Mouse (Mus musculus): Measurements from ENCODE around the gene Kif13a. TPM values are rescaled to one million over a fixed set of nuclear protein-coding genes. Genes with fewer than 3 reads are reported as not detected.

Kif13a gene
- total RNA-seq, 2 experiments from 2014 or later, result 20.9 to 21.7 TPM

DNA sequence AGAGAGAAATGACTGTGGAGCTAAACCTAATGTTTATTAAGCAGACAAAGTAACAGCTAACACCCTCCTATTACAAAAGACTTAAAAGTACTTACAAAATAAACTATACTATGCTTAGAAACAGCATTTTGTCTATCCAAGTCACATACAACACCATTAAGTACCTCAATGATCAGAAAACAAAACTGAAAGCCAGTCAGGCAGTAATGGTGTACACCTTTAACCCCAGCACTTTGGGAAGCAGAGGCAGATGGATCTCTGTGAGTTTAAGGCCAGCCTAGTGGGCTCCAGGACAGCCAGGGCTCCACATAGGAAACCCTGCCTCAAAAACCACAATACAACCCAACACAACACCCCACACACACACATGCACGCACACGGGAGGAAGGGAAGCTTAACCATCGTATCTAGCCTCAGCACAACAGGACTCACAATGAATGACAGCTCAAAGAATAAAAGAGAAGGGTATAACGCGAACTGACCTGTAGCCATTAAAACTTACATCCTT lies 210.7 kb downstream of the Kif13a start:
- Histone ChIP-seq H3K27ac (no peak overlapping the region), H3K4me3 (no peak overlapping the region)
- no peak for TF ChIP-seq CTCF (conservative IDR thresholded peaks at IDR 0.05)
- no peak for DNase-seq (ENCODE audit: low spot score in 2 of 2)

DNA sequence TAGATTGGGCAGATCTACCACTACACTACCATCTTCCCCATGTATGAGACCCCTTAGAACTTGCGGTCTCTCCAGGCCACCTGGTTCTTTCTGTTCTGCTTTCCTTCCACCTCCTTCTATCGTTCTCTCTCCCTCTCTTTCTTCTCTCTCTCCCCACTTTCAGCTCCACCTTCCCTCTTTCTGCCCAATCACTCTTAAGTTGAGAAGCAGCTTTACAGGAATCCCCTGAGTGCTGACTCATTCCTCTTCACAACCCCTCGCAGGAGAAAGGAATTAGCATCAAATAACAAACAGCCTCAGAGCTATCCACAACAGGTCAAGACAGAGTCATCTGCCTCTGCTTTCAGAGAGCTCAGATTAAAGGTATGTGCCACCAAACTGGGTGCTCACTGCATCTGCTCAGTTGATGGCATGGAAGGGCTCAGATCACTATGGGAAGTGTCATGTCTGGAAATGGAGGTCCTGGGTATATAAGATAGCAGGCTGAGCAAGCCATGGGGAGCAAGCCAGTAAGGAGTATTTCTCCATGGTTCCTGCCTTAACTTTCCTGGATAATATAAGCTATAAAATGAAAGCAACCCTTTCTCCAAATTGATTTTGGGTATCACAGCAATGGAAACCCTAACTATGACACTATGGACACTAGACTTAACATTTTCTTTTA lies 213.6 kb downstream of the Kif13a start:
- TF ChIP-seq CTCF (conservative IDR thresholded peaks at IDR 0.05), result no peak
- H3K27ac ChIP-seq, result no peak overlapping the region
- DNase-seq (ENCODE audit: low spot score in 2 of 2), result no peak
- no peak overlapping the region for H3K4me3 ChIP-seq

DNA sequence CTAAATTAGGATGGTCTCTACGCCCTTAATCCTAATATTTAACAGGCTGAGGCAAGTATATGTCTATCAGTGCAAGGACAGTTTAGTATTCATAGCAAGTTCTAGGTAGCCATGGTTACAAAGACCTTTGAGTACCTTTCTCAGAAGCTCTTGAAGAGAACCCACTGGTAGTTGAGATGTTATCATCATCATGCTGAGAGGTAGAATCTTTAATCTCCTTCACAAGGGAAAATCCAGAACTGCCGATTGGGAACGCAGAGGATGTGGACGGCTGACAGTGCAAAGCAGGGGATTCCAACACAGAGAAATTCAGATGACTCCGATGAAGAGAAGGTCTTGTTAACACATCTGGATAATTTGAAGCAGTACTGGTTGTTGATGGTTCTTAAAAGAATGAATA lies 216.2 kb downstream of the Kif13a start:
- no peak for DNase-seq (ENCODE audit: low spot score in 2 of 2)
- no peak for TF ChIP-seq CTCF (conservative IDR thresholded peaks at IDR 0.05)

DNA sequence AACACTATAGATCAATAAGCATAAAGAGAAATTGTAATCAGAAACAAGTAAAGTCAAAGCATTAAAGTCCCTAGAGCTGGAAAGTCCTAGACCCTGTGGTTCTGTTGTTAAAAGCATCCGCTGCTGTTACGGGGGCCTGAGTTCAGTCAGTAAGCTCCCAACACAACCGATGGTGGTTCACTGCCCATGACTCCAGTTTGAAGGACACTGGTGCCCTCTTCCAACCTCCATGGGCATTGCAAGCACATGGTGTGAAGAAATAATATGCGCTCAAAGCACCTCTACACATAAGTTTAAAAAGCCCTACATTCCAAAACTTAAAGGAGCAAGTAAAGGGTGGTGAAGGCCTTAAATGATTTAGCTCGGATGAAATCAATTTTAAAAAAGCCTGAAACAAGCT lies 226.5 kb downstream of the Kif13a start:
- H3K4me3 ChIP-seq, result no peak overlapping the region
- no peak for DNase-seq (ENCODE audit: low spot score in 2 of 2)
- peak; percentile 52 for TF ChIP-seq CTCF (conservative IDR thresholded peaks at IDR 0.05)
- no peak overlapping the region for H3K27ac ChIP-seq

More for the DNA sequence above, 216.2 kb downstream of the Kif13a start:
- Histone ChIP-seq H3K27ac (no peak overlapping the region), H3K4me3 (no peak overlapping the region)

DNA sequence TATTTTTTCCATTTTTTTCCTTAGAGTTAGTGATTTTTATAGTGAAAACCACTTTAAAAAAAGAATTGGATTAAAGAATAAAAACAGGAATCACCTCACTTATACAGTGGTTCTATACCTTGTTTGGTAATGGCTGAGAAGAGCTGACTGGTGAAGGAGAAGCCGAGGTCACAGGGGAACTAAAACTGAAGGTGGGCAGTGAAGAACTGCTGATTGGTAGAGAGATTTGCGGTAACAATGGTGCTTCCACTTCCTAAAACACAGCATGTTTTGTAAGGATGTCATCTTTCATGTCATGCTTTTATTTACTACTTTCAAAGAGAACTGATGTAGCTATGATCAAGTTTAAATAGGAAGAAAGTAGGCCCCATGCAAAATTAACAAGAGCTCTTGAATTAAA lies 228.2 kb downstream of the Kif13a start:
- DNase-seq (ENCODE audit: low spot score in 2 of 2), result no peak
- no peak overlapping the region for H3K27ac ChIP-seq
- no peak overlapping the region for H3K4me3 ChIP-seq
- TF ChIP-seq CTCF (conservative IDR thresholded peaks at IDR 0.05), result no peak

DNA sequence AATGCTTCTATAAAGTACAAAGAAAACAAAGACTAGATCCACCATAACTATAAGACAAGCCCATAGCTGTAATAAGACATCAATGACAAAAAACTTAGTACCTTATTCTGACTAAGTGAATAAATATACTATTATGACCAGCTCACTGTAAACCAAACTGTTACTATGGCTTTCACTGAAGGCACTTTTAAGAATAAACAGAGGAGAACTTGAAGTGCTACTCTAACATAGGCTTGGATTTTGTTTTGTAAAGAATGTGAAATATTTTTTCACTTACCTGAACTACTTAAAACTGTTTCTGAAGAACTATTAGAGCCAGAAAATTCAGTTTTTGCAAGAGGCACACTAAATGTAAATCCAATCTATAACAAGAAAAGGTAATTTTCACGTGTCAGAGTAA lies 230.3 kb downstream of the Kif13a start:
- TF ChIP-seq CTCF (conservative IDR thresholded peaks at IDR 0.05), result no peak
- DNase-seq (ENCODE audit: low spot score in 2 of 2), result no peak
- no peak overlapping the region for H3K27ac ChIP-seq
- no peak overlapping the region for H3K4me3 ChIP-seq

Other genes with a start within 250 kb of the Kif13a start
- 10 to 100 TPM; 56.3 to 56.4 TPM for gene Nup153, start 201.9 kb downstream of the Kif13a start, total RNA-seq (2021)
- 10 to 100 TPM; 16.5 to 18.9 TPM for gene Nhlrc1, start 85.0 kb upstream of the Kif13a start, total RNA-seq (2021)
- 1 to 10 TPM; 7.5 to 9.8 TPM for gene Kdm1b, start 113.6 kb upstream of the Kif13a start, total RNA-seq (2021)
- 10 to 100 TPM; 10.5 to 12.4 TPM for gene Tpmt, start 114.9 kb upstream of the Kif13a start, total RNA-seq (2021)
- gene Dek, start 176.3 kb upstream of the Kif13a start, total RNA-seq (2021), result 10 to 100 TPM; 48.3 to 50.0 TPM
- 10 to 100 TPM; 11.4 to 11.6 TPM for gene Rnf144b, start 192.8 kb upstream of the Kif13a start, total RNA-seq (2021)

Data from layer of hippocampus, adult 2 months (tissue).